ENCODE assay signal across 26 mouse cellular contexts in the genomic region with DNA sequence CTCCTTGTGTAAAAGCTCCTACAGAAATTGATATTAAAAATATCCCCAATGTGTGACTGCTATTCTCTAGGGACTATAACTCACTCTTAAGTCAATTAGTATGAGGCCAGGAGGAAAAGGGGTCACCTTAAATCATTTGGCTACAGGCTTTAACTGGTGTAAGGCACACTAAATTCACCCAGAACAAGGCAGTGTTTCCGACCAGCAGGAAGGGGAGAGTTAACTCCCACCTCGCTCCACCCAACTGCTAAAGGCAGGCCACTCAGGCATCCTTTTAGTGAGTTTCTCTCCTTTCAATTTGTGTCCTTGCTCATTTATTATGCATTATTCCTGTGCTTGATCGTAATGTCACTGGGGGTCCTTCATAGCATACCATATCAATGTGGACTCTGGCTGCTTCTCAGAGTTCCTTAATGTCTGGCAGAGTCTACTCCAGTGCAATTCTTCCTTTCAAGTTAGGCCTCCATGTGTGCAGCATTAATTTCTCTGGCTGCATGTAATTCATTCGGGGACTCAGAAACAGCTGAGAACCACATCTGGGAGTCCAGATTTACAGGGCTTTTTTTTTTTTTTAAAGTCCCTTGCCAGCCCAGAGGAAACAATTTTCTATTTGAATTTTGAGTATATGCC.
A peak's percentile ranks its signal among the peaks of the same experiment; 100 is the strongest.
DNase-seq lines count a peak whose midpoint lies in the region; ATAC-seq lines count a peak whose summit lies in the region.
"Had no signal": no experiment of that assay in that cellular context is flagged by ENCODE, and none has a peak within 500 bp of the region (broad histone marks: within the 10 kb centered on the region; RNA-seq: fewer than 3 reads in every experiment).

No protein-coding gene starts in this region.

- no peaks in the 10 kb centered on the region for H3K36me3 ChIP-seq in kidney, embryonic 16.5 days (ENCODE audit: insufficient read depth, low read length)
- H3K36me3 ChIP-seq in neural tube, embryonic 15.5 days = no peaks in the 10 kb centered on the region
- H3K36me3 ChIP-seq: embryonic facial prominence, embryonic 15.5 days; heart, embryonic 13.5 days had no signal

- no peak overlapping the region for H3K9ac ChIP-seq in kidney, embryonic 16.5 days (replicated peaks; ENCODE audit: low read length)
- no peak overlapping the region for H3K9ac ChIP-seq in neural tube, embryonic 15.5 days (replicated peaks)
- H3K9ac ChIP-seq: embryonic facial prominence, embryonic 15.5 days; heart, embryonic 13.5 days had no signal

- H3K27me3 ChIP-seq in kidney, embryonic 16.5 days (ENCODE audit: insufficient read depth, low read length) = no peaks in the 10 kb centered on the region
- H3K27me3 ChIP-seq in neural tube, embryonic 15.5 days (replicated peaks) = no peaks in the 10 kb centered on the region
- H3K27me3 ChIP-seq: embryonic facial prominence, embryonic 15.5 days; heart, embryonic 13.5 days; Patski had no signal

- DNase-seq in embryo, embryonic 11 days = peak; percentile 19
- no peak for DNase-seq in embryo, embryonic 9.5 days (ENCODE audit: extremely low spot score)
- no peak for DNase-seq in kidney, adult 8-10 months
- peak; percentile 14 for DNase-seq in neural tube, embryonic 10.5 days (ENCODE audit: extremely low spot score, low spot score)
- no peak for DNase-seq in cerebellum, adult 11-12 months
- DNase-seq: adrenal gland, postnatal 14 days; cerebellum, adult 18-20 months; cerebellum, postnatal 25 days; gastrocnemius, postnatal 10 days; heart, adult 18-20 months; heart, postnatal 36 days; kidney, adult 18-20 months; layer of hippocampus, postnatal 36 days; liver; lung, postnatal 10 days; right cerebral cortex, adult 18-20 months had no signal

- ATAC-seq in kidney, embryonic 16.5 days (ENCODE audit: low FRiP score, low TSS enrichment) = peak; percentile 61; the same call in 1 of the 2 replicates
- ATAC-seq in neural tube, embryonic 15.5 days (ENCODE audit: low FRiP score) = no peak
- ATAC-seq in activated CD4-positive, CD25-positive, alpha-beta regulatory T cell, adult 4 months = no peak
- ATAC-seq: CD4-positive, CD25-positive, alpha-beta regulatory T cell, adult 4 months; Patski had no signal

- H3K4me2 ChIP-seq in kidney, embryonic 16.5 days (replicated peaks; ENCODE audit: low read depth, low read length) = no peak overlapping the region
- no peak overlapping the region for H3K4me2 ChIP-seq in neural tube, embryonic 15.5 days
- H3K4me2 ChIP-seq: embryonic facial prominence, embryonic 15.5 days; heart, embryonic 13.5 days had no signal

- WGBS in kidney, embryonic 16.5 days = 24% methylated on average over 4 of the region's 4 CpGs
- 27% methylated on average over 4 of the region's 4 CpGs for WGBS in neural tube, embryonic 15.5 days

- no peak overlapping the region for H3K27ac ChIP-seq in kidney, embryonic 16.5 days (ENCODE audit: low read length)
- no peak overlapping the region for H3K27ac ChIP-seq in neural tube, embryonic 15.5 days (replicated peaks)
- H3K27ac ChIP-seq: embryonic facial prominence, embryonic 15.5 days; heart, embryonic 13.5 days; layer of hippocampus, adult 2 months; stomach, postnatal 0 days had no signal

- H3K4me3 ChIP-seq in kidney, embryonic 16.5 days (ENCODE audit: low read length) = no peak overlapping the region
- H3K4me3 ChIP-seq in neural tube, embryonic 15.5 days (replicated peaks) = no peak overlapping the region
- H3K4me3 ChIP-seq: embryonic facial prominence, embryonic 15.5 days; heart, embryonic 13.5 days; layer of hippocampus, adult 2 months; myocyte had no signal

- no peaks in the 10 kb centered on the region for H3K9me3 ChIP-seq in kidney, embryonic 16.5 days (ENCODE audit: low read length)
- no peaks in the 10 kb centered on the region for H3K9me3 ChIP-seq in neural tube, embryonic 15.5 days (replicated peaks)
- H3K9me3 ChIP-seq: embryonic facial prominence, embryonic 15.5 days; heart, embryonic 13.5 days had no signal

- peaks cover 13% of the 10 kb centered on the region for H3K4me1 ChIP-seq in kidney, embryonic 16.5 days (ENCODE audit: insufficient read depth, low read length)
- 0 out of 2 replicates have a peak, but pooled peaks cover 3% of the 10 kb centered on the region for H3K4me1 ChIP-seq in neural tube, embryonic 15.5 days
- H3K4me1 ChIP-seq: embryonic facial prominence, embryonic 15.5 days; heart, embryonic 13.5 days had no signal

Comparison
In these comparisons a context has a peak if more than half of its experiments do, and no peak if none do; other contexts are left out.
1. DNase-seq: peak in embryo, embryonic 11 days (single experiment) and neural tube, embryonic 10.5 days (single experiment); none in embryo, embryonic 9.5 days (single experiment), kidney, adult 8-10 months (0 of 2) and cerebellum, adult 11-12 months (single experiment).